In genomic region chr13:45410936-45411335, GRCm38 (mm10) we compare ENCODE assay signal across 25 mouse cellular contexts.
"Had no signal": no experiment of that assay in that cellular context is flagged by ENCODE, and none has a peak within 500 bp of the region (broad histone marks: within the 10 kb centered on the region; RNA-seq: fewer than 3 reads in every experiment).

No protein-coding gene starts in this region.

- H3K4me2 ChIP-seq: heart, embryonic 13.5 days; heart, embryonic 15.5 days; hindbrain, embryonic 13.5 days; hindbrain, embryonic 15.5 days; limb, embryonic 13.5 days; limb, embryonic 15.5 days; liver, embryonic 11.5 days; liver, embryonic 13.5 days; liver, embryonic 15.5 days had no signal

- H3K27me3 ChIP-seq: heart, embryonic 13.5 days; heart, embryonic 15.5 days; hindbrain, embryonic 13.5 days; limb, embryonic 13.5 days; limb, embryonic 15.5 days had no signal

- H3K4me1 ChIP-seq: hindbrain, embryonic 13.5 days had no signal

- H3K27ac ChIP-seq: gastrocnemius, adult 2 months; heart, embryonic 10.5 days; heart, embryonic 13.5 days; heart, embryonic 15.5 days; hindbrain, embryonic 13.5 days; hindbrain, embryonic 15.5 days; hindbrain, postnatal 0 days; kidney, postnatal 0 days; limb, embryonic 13.5 days; limb, embryonic 15.5 days; liver, embryonic 13.5 days; liver, embryonic 15.5 days had no signal

- H3K9ac ChIP-seq: heart, embryonic 13.5 days; heart, embryonic 15.5 days; hindbrain, embryonic 13.5 days; hindbrain, embryonic 15.5 days; limb, embryonic 13.5 days; limb, embryonic 15.5 days; liver, embryonic 13.5 days; liver, embryonic 15.5 days had no signal

- H3K9me3 ChIP-seq: heart, embryonic 10.5 days; heart, embryonic 13.5 days; heart, embryonic 15.5 days; hindbrain, embryonic 13.5 days; hindbrain, embryonic 15.5 days; limb, embryonic 13.5 days; limb, embryonic 15.5 days; liver, embryonic 15.5 days had no signal

- H3K4me3 ChIP-seq: gastrocnemius, adult 2 months; heart, embryonic 10.5 days; heart, embryonic 13.5 days; heart, embryonic 15.5 days; hindbrain, embryonic 13.5 days; hindbrain, embryonic 15.5 days; limb, embryonic 13.5 days; limb, embryonic 15.5 days; liver, embryonic 13.5 days; liver, embryonic 15.5 days had no signal

- ATAC-seq: hindbrain, postnatal 0 days; intestine, embryonic 16.5 days had no signal

- DNase-seq: gastrocnemius, adult 2 months; gastrocnemius, postnatal 10 days; gastrocnemius, postnatal 25 days; heart, adult 18-20 months; heart, postnatal 14 days; heart, postnatal 36 days; kidney, adult 11 months; kidney, adult 8-10 months; kidney, postnatal 14 days; layer of hippocampus, adult 9-11 months; layer of hippocampus, postnatal 36 days; left cerebral cortex, postnatal 4 days; liver, embryonic 13.5 days had no signal
